Mouse (Mus musculus) gastrocnemius, postnatal 4 days (tissue): ENCODE measurements at regions not wholly inside any gene's neighbourhood (a gene's known extent, or its start where the extent isn't known, plus 50 kb on each side); places are given as distances from the start of the nearest gene placed in this dataset.
A peak's percentile ranks its signal among the peaks of the same experiment; 100 is the strongest.

Source experiments
- DNase-seq, 2 experiments: peaks; one replicate each; pipeline ENCODE4 v3.0.0; 2021 to 2022; ENCODE audit warnings: low spot score in 2 of 2, mixed read lengths in 2 of 2

DNA sequence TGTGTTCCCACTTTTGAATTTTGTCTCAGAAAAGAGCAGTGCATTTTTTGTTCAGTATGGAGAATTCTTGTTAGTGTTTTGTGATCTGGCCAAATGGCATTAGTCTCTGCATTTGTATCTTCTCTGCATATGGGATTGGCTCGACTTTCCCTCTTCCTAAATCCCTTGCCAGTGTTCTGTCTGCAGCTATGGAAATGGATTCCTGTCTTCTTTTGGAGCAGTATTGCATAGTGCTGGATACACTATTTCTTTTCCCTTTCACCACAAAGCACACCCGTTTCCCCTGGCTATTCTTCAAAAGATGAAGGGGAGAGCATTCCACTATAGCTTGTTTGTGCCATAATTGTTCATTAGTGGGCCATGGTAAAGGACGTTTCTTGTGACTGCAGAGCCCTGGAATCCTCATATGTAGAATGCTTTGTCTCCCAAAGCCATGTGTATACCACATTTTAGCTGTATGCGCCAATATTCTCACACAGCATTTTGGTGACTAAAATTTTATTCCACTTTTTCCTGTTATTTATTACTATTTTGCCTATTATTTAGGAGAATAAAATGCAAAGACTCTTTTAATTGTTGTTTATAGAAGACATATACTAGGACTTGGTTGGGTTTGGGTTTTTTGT lies 197.8 kb downstream of the Hs3st1 start:
- no peak for DNase-seq

DNA sequence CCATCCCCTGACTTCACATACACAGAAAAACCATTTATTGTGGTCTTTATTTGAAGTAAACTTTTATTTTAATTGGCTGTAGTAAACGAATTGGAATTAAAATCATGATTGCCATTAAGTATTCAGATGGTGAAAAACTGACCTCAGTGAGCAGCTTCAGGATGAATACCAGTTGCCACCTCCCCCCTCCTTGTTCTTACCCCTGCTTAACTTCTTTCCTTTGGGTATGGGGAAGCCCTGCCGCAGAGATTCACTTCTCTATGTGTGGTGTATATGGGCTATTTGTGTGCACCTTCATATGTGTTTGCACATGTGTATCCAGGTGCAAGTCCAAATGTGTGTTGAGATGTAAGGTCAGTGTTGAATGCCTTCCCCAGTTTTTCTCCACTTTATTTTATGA lies 218.2 kb downstream of the Hs3st1 start:
- no peak for DNase-seq

DNA sequence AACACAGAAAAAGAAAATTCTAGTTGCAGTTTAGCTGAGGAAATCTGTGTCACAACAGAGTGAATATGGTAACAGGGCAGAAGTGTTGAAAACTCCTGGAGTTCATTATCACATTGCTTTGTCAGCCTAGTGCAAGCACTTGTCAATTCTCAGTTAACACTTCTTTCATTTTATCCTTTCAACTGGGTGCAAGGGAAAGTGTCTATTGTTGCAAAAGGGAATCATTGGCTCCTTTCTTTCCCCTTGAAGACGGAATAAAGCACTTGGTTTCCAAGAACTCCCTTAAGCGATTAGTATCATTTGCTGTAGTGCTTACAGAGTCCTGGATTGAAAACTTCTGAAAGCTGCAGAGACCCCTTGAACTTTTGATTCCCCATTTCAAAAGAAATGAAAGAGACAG lies 218.9 kb downstream of the Hs3st1 start:
- no peak for DNase-seq

DNA sequence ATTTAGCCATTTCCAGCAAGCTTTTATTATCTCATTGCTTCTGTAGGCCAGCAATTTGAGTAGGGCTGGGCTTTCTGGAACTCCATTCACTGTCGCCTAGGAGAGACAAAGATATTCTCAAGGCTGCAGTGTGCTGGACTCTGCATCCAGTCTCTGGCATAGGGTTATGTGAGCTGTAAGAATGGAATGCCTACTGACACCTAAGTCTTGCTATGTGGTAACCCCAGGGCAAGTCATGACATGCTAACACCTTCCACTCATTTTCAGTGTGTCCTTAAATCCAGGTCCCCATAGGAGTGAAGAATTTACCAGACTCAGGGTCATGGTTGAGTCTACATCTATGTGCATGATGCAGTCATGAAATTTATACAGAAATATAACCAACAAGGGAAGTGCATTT lies 245.0 kb downstream of the Hs3st1 start:
- DNase-seq, result no peak

DNA sequence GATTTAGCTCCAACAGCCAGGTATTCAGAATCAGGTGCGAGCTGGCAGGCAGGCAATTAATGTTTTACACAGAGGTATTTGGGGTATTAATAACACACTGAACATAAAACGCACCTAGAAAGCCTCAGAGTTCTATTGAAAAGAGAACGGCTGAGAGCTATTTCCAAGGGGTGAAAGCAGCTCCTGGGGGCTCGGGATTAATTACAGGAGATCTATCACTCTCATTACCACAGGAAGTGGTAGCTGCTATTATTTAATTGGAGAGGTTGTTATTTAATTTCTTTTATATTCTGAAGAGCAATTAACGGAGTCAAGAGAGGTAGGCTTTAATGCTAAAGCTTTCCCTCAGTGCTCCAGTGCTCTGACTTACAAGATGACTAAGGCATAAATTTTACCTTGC lies 272.5 kb downstream of the Hs3st1 start:
- DNase-seq, result no peak

DNA sequence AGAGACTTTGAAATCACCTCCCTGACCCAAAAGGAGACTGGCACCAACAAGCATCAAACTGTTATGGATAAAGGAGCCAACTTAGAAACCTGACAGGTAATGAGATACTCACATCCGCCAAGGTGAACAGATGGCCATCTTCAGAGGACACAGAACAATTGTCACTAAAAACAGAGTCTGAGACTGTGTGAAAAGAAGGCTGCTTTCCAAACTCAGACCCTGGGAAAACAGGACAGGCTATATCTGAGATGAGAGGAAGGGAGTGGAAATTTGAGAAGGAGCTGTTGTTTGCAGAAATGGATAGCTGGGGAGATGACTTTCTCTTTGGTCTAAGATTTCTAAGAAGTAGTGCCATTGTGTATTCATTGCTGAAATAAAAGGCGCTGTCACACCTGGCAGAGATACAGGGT lies 297.2 kb downstream of the Hs3st1 start:
- DNase-seq, result no peak

DNA sequence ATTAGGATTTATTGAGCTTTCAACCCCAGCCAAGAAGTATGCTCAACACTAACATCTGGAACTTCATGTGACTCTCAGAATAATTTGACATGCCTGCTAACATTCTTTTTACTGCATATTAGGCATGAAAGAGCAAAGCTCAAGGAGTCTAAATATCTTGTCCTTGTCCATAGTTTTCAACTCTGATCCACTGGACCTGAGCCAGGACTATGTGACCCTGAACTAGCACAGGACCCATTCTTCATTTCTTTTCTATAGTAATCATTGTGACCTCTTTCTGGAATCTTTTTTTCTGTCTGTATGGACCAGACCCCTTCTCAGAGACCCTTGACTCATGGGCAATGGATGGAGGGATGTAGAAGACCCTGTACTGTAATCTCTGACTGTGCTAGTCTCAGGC lies 301.6 kb downstream of the Hs3st1 start:
- DNase-seq, result no peak

DNA sequence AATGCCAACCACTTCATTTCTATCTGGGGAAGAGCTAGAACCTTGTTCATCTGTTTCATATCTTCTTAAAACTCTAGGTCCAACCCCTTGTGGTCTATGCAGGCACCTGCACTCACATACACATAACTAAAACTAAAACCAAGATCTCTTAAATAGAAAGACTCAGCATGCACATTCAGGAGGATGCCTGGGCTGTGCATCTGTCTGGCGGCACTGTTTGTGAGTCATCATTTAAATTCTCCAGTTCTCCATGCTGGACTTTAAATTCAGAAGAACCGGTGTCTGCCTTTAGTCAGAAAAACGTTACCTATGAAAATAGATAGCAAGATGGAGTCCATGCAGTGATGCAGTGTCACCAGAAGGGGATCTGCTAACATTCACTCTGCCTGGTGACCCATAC lies 314.5 kb downstream of the Hs3st1 start:
- no peak for DNase-seq

DNA sequence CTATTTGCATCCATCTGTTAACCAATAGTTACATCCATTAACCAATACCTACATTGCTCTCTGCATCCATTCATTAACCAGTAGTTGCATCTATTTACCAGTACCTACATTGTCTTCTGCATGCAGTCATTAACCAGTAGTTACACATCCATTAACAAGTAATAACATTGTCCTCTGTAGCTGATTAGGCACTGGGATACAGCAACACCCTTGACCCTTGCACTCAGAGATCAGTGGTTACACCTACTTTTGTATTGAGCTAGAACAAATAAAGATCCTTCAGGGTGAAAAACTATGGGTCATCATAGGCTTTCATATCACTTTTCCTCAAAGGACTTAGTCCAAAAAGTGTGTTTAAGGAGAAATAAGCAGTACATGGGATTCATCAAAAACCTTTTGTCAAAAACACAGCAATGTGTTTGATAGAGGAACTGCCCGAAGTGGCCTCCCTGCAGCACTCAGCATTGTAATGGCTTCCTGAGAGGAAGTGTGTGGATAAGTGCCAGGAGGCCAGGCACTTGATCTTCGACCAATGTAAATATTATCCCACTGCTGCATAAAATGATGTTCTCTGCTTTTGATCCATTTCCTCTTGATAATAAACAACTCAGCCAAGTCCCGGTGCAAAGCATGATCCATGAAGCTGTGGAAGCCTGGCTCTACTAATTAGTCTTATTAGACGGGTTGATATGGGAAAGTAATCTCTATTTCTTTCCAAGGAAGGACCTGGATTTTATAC lies 317.6 kb downstream of the Hs3st1 start:
- peak in 1 of 2 experiments; percentile 8 for DNase-seq

DNA sequence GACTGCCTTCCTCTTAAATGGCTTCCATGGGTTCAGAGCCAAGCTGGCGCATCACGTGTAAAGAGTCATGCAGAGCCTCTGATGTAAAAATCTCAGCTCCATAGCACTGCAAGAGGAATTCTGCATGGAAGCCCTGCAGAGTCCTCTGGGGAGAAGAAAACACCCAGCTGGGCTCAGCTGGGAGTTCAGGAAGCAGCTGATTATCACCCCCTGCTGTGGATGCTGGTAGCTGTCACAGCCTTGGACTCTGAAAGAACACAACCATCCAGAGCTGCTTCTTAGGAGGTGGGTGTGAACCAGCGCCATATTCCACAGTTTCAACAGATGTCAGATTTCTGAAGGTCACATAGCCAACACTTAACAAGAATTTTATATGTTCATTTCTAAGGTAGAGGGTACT lies 329.2 kb downstream of the Hs3st1 start:
- no peak for DNase-seq

DNA sequence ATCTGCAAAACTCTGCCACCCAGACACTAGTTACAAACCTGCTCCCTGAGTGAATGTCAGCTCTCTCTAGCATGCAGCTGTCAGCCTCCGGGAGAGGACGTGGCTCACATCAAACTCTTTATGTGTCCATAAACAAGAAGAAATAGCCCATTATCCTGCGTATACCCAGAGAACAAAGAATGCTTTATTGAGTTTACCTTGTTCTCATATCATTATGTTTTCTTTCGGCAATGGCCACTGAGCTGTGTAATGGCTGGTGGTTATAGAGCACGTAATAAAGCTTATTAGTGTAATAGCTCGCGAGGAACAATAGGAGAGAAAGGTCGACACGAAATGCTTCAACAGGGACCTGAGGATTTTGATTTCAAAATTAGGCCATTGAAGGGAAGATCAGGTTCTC lies 331.6 kb downstream of the Hs3st1 start:
- no peak for DNase-seq

DNA sequence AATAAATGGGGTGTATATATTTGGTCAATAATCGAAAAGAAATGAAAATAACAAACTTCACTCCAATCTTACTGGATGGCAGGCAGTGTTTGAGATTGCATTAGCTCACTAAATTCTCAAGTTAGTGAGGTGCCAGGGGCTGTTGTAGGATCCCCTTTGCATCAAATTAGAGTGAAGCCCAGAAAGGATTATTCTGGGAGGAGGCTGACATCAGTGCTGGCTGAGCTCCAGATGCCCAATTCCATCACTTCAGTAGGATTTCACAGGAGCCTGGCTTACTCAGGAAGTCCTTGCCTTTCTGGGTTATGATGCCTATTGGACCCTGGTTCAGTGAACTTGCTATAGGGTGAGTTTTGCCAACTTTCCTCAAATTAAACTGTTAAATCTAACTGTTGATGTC lies 336.5 kb downstream of the Hs3st1 start:
- no peak for DNase-seq

DNA sequence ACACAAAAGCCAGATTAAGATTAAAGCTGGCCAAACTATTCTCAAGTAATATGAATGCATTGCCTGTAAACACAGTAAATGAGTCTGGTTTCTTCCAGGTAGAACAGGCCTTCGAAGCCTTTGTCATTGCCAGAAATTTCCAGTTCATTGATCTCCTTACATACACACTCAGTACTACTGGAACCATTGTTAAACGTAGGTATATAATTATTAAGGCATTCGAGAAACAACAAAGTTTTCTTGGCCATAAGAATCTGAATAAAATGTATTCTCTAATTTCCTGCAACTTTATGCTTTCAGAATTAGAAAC lies 337.5 kb downstream of the Hs3st1 start:
- no peak for DNase-seq

DNA sequence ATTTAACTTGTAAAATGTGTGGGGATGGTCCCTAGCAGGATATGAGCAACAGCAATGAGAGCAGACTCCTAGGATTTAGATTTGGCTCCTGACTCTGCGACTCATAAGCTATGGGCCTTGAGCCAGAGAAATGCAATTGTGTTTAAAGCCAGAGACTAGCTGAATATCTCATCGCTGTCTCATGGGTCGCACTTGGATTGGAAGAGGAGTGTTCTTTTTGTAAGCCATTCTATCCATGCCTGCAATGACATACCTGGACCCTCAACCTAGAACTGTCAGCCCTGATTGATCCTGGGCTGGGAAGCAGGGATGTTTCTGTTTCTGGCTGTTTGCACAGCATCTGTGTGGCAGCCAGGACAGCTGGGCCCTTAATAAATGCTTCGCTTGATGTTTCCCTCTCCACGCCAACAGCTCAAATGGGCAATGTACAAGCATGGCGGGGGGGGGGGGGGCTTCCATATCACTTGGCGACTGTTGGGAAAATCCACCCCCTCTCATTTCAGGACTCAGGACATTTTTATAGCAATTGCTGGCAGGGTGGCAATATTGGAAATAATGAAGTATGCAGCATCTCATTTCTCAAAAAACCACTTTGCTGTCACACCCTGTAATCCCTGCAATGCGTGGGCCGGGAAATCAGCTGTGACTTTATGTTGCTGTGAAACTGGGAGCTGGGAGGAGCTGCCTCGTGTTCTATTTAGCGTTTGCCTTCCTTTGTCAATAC lies 338.0 kb downstream of the Hs3st1 start:
- peak in 1 of 2 experiments; percentile 27 for DNase-seq

DNA sequence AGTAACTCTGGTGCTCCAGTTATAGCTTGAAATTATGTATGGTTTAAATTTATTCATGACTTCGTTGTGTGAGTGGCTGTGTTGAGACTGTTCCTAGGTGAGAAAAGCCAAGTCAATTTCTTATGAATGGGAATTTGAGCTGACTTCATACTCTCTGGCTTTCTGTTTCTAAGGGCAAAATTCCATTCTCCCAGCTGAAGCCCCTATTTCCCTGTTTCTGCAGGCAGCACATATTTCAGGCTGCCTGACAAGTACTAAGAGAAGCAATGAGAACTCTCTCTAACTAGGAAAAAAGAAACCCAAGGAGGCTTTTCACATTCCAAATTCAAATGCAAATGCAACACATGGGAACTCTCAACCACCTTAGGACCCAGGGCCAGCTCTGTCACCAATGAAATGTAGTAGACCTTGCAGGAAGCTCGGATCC lies 338.7 kb downstream of the Hs3st1 start:
- DNase-seq, result no peak

DNA sequence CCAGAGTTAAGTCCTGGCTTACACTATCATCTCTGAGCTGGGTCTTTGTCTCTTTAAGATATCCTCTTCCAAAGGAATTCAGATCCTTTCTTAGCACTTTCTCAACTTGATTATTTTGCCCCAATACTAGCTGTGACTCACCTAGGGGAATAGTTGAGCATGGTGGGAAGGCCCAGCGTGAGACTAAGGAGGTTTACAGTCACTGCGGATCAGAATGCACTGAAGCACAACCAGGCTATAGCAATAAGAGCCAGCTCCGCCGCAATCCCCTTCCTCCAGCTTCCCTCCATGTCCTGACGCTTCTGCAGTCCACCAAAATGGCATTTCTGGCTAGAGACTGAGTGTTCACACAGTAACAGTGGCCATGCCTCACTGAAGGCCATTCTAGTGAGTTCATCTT lies 342.5 kb downstream of the Hs3st1 start:
- no peak for DNase-seq

DNA sequence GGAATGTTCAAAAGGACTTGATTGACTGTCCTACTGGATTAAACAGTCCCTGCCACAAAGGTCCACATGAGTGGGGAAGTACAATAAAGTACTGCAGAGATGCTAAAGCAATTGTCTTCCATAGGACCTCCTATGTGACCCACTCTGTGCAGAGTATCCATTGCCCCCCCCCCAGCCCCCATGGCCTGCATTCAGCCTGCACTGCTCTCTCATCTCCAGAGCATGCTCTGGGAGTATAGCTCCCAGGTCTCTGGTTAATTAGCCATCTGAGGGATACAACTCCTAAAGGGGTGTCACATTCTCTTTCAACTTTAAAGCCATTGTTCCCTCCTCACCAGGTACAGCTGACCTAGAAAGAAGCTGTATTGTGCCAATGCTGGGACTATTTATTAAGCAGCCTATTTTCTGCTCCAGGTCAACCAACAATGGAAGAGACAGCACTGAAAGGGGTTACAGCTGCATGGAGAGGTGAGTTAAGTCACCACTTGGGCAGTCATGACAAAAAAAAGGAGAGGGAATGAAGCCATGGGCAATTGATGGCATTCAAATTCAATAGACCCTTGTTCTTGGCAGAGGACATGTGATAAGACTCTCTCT lies 364.8 kb downstream of the Hs3st1 start:
- DNase-seq, result no peak

DNA sequence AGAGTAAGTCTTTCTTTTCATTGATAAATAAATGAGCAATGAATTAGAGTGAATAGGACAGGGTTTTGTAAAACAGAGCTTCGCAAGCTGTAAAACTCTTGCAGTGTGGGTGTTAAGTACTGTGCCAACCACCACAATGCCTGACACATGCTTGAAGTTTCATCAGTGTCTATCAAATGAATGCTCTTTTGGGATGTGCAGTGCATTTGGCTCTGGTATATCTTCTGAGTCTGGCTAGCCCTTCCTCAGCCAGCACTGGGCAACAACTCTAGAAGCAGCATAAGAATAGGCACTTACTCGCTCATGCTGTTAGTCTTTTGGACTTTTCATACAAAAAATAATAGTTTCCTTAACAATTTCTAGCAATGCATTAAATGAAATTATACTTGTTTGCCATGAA lies 370.9 kb downstream of the Hs3st1 start:
- no peak for DNase-seq

DNA sequence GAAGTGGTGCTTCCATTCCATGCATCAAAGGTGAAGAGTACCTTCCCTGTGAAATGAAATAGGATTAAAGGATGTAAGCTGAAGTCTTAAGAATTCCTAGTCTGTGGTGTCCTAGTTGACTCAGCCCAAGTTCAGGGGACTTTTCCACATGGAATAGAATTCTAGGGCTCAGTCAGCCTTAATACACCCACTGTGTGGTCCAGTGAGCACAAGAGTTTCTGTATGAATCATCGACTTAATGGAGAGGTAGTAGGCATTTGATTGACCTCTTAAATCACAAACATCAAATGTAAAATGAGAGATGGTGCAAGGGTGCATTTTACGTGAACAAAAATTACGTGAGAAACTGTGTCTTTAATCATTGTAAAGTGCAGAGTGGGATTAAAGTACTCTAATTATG lies 381.1 kb downstream of the Hs3st1 start:
- no peak for DNase-seq

DNA sequence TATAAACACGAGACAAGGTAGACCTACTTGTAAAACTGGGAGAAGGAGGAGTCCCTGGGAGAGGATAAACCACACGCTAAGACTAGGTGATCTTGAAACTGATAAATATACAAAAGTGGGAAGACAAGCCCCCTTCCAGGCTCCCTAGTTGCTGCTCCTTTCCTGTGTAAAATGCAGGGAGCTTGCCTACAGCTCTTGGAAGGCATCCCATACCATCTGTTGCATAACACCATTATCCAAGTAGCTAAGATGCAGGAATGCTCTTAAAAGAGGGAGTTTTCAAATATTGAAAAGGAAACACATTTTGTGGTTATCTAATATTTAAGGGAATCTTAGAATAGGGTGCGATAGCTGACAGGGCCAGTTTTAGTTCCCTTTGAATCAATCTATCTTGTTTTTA lies 406.6 kb downstream of the Hs3st1 start:
- no peak for DNase-seq

DNA sequence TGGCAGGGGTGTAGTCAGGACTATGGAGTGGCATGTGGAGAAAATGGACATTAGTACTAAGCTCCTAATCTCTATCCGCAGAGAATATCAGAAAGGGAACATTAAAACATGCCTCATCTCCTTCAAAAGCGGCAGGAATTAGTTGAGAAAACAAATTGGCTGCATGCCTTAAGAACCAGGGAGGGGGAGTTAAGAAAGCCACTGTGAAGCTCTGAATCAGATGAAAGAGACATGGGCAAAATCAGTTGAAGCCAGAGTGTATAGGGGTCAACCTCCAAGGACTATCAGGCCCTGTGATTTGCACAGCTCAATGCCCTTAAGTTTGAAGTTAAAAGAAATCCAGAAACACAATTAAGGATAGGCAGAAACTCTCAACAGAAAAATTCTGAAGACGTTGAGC lies 408.3 kb downstream of the Hs3st1 start:
- no peak for DNase-seq

DNA sequence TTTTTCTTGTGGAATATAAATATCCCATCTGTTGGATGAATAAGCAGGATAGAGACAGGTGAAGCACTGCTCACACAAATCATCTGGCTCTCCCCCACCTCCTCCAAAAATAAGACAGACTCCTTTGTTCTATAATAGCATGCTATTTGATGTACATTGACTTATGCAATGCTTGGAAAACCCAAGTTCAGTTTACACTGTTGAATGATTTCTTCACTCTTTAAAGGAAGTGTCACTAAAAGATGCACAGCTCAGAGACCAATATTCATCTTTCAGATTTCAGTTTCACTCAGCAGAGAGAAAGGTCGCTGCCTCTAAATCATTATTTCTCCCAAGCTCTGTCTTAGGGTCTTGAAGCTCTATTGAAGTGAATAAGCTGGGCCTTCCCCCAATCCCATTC lies 417.4 kb downstream of the Hs3st1 start:
- no peak for DNase-seq
